14 mouse cellular contexts compared by ENCODE assay signal in genomic region chr10:4910451-4910850, GRCm38 (mm10).
"Had no signal": no experiment of that assay in that cellular context is flagged by ENCODE, and none has a peak within 500 bp of the region (broad histone marks: within the 10 kb centered on the region; RNA-seq: fewer than 3 reads in every experiment).

No protein-coding gene starts in this region.

- H3K36me3 ChIP-seq: limb, embryonic 15.5 days; liver, embryonic 12.5 days; midbrain, embryonic 12.5 days had no signal

- H3K27ac ChIP-seq: layer of hippocampus, adult 2 months; limb, embryonic 15.5 days; liver, embryonic 12.5 days; midbrain, embryonic 12.5 days had no signal

- H3K4me1 ChIP-seq: limb, embryonic 15.5 days; liver, embryonic 12.5 days; midbrain, embryonic 12.5 days had no signal

- H3K4me3 ChIP-seq: layer of hippocampus, adult 2 months; limb, embryonic 15.5 days; liver, embryonic 12.5 days; midbrain, embryonic 12.5 days had no signal

- DNase-seq: kidney, adult 11 months; kidney, postnatal 10 days; kidney, postnatal 4 days; lung, embryonic 14.5 days; lung, postnatal 10 days; lung, postnatal 4 days; retina, postnatal 1 day; thymus, adult 18-20 months; thymus, postnatal 25 days had no signal

- ATAC-seq: liver, embryonic 12.5 days; midbrain, embryonic 16.5 days had no signal

- H3K4me2 ChIP-seq: limb, embryonic 15.5 days; liver, embryonic 12.5 days; lung, embryonic 14.5 days; midbrain, embryonic 12.5 days had no signal

- H3K27me3 ChIP-seq: limb, embryonic 15.5 days; liver, embryonic 12.5 days; midbrain, embryonic 12.5 days had no signal

- H3K9me3 ChIP-seq: limb, embryonic 15.5 days; liver, embryonic 12.5 days; midbrain, embryonic 12.5 days had no signal

- H3K9ac ChIP-seq: limb, embryonic 15.5 days; liver, embryonic 12.5 days; lung, embryonic 14.5 days; midbrain, embryonic 12.5 days had no signal
